Mouse (Mus musculus): ENCODE results near the gene Tyk2.
A peak's percentile ranks its signal among the peaks of the same experiment; 100 is the strongest.

Gene Tyk2

GRCm38 (mm10) chr9:21131059-21131956, at the start of gene Tyk2:
Tyk2 (minus strand) TSS chr9:21131243.
- peak; percentile 89 for DNase-seq

- DNase-seq, result no peak
Observed at GRCm38 (mm10) chr9:21180841-21181240, 49.8 kb upstream of the Tyk2 start.

- no peak for DNase-seq
Observed at GRCm38 (mm10) chr9:21180402-21180801, 49.4 kb upstream of the Tyk2 start.

- DNase-seq, result no peak
Observed at GRCm38 (mm10) chr9:21172364-21172763, 41.3 kb upstream of the Tyk2 start.

- no peak for DNase-seq
Observed at GRCm38 (mm10) chr9:21169157-21169556, 38.1 kb upstream of the Tyk2 start.

GRCm38 (mm10) chr9:21168161-21169123, 37.4 kb upstream of the Tyk2 start:
- peak; percentile 88 for DNase-seq

GRCm38 (mm10) chr9:21167140-21168097, 36.4 kb upstream of the Tyk2 start:
- peak; percentile 49 for DNase-seq

- no peak for DNase-seq
Observed at GRCm38 (mm10) chr9:21166516-21166915, 35.5 kb upstream of the Tyk2 start.

- DNase-seq, result peak; percentile 49
Observed at GRCm38 (mm10) chr9:21165952-21166451, 35.0 kb upstream of the Tyk2 start.

- DNase-seq, result no peak
Observed at GRCm38 (mm10) chr9:21165041-21165951, 34.3 kb upstream of the Tyk2 start, which contains the start of gene Pde4a. Pde4a (plus strand) TSS chr9:21165714.

GRCm38 (mm10) chr9:21164072-21164471, 33.0 kb upstream of the Tyk2 start:
- DNase-seq, result no peak

- DNase-seq, result no peak
Observed at GRCm38 (mm10) chr9:21163086-21164050, 32.3 kb upstream of the Tyk2 start.

- DNase-seq, result peak; percentile 84
Observed at GRCm38 (mm10) chr9:21161209-21161909, 30.3 kb upstream of the Tyk2 start.

- no peak for DNase-seq
Observed at GRCm38 (mm10) chr9:21154787-21155186, 23.7 kb upstream of the Tyk2 start.

- no peak for DNase-seq
Observed at GRCm38 (mm10) chr9:21153833-21154232, 22.8 kb upstream of the Tyk2 start.

GRCm38 (mm10) chr9:21153331-21153730, 22.3 kb upstream of the Tyk2 start:
- DNase-seq, result no peak

- DNase-seq, result peak; percentile 58
Observed at GRCm38 (mm10) chr9:21152715-21153114, 21.7 kb upstream of the Tyk2 start.

- DNase-seq, result peak; percentile 92
Observed at GRCm38 (mm10) chr9:21149654-21150419, 18.8 kb upstream of the Tyk2 start, which contains the start of gene Cdc37. Cdc37 (minus strand) TSS chr9:21149982.
